Mouse (Mus musculus) thymus, postnatal 25 days (tissue): ENCODE data around the gene Igf1r.
A peak's percentile ranks its signal among the peaks of the same experiment; 100 is the strongest.

ENCODE experiments used
- DNase-seq: peaks from one replicate; pipeline ENCODE4 v3.0.0; 2022

Igf1r gene

GRCm38 (mm10) chr7:68088825-68089224, 136.2 kb downstream of the Igf1r start:
- DNase-seq = no peak

GRCm38 (mm10) chr7:68089725-68090124, 137.1 kb downstream of the Igf1r start:
- no peak for DNase-seq

- DNase-seq = no peak
Observed at GRCm38 (mm10) chr7:68090576-68090975, 137.9 kb downstream of the Igf1r start.

- no peak for DNase-seq
Observed at GRCm38 (mm10) chr7:68092304-68092978, 139.8 kb downstream of the Igf1r start.

- no peak for DNase-seq
Observed at GRCm38 (mm10) chr7:68093817-68094216, 141.2 kb downstream of the Igf1r start.

GRCm38 (mm10) chr7:68095574-68095973, 142.9 kb downstream of the Igf1r start:
- DNase-seq = no peak

- DNase-seq = no peak
Observed at GRCm38 (mm10) chr7:68096411-68096810, 143.8 kb downstream of the Igf1r start.

GRCm38 (mm10) chr7:68097081-68097836, 144.6 kb downstream of the Igf1r start:
- no peak for DNase-seq

- DNase-seq = no peak
Observed at GRCm38 (mm10) chr7:68098098-68098497, 145.5 kb downstream of the Igf1r start.

- DNase-seq = no peak
Observed at GRCm38 (mm10) chr7:68100388-68100787, 147.8 kb downstream of the Igf1r start.

- DNase-seq = peak; percentile 46
Observed at GRCm38 (mm10) chr7:68102456-68103177, 150.0 kb downstream of the Igf1r start.

GRCm38 (mm10) chr7:68103178-68103530, 150.5 kb downstream of the Igf1r start:
- no peak for DNase-seq

GRCm38 (mm10) chr7:68111532-68111931, 158.9 kb downstream of the Igf1r start:
- DNase-seq = no peak

- no peak for DNase-seq
Observed at GRCm38 (mm10) chr7:68112582-68112981, 160.0 kb downstream of the Igf1r start.

- no peak for DNase-seq
Observed at GRCm38 (mm10) chr7:68114364-68114763, 161.7 kb downstream of the Igf1r start.

GRCm38 (mm10) chr7:68114983-68115715, 162.5 kb downstream of the Igf1r start:
- no peak for DNase-seq

- DNase-seq = no peak
Observed at GRCm38 (mm10) chr7:68117567-68117966, 164.9 kb downstream of the Igf1r start.

- no peak for DNase-seq
Observed at GRCm38 (mm10) chr7:68117981-68118380, 165.4 kb downstream of the Igf1r start.

- DNase-seq = no peak
Observed at GRCm38 (mm10) chr7:68119605-68120004, 167.0 kb downstream of the Igf1r start.

- DNase-seq = no peak
Observed at GRCm38 (mm10) chr7:68122418-68122817, 169.8 kb downstream of the Igf1r start.

- no peak for DNase-seq
Observed at GRCm38 (mm10) chr7:68125347-68125746, 172.7 kb downstream of the Igf1r start.

- DNase-seq = peak; percentile 54
Observed at GRCm38 (mm10) chr7:68127799-68128261, 175.2 kb downstream of the Igf1r start.

- peak; percentile 34 for DNase-seq
Observed at GRCm38 (mm10) chr7:68128271-68128674, 175.6 kb downstream of the Igf1r start.
